Mouse (Mus musculus) forebrain, embryonic 13.5 days (tissue): ENCODE measurements at regions not wholly inside any gene's neighbourhood (a gene's known extent, or its start where the extent isn't known, plus 50 kb on each side); places are given as distances from the start of the nearest gene placed in this dataset.

Source experiments
- ATAC-seq: fragments of 200-750 bp; cut with Nextera tagmentation; 2 replicates; pipeline ENCODE4 v1.8.0; 2017
- H3K27ac ChIP-seq: fragments of 300-500 bp; sonication (generic); 2 replicates; pipeline ENCODE4 v1.5.1; 2015; ENCODE audit warnings: inconsistent platforms, mild to moderate bottlenecking, moderate library complexity
- H3K27me3 ChIP-seq: fragments of 300-500 bp; sonication (generic); 2 replicates; pipeline ENCODE4 v1.6.1; 2015; ENCODE audit warnings: mild to moderate bottlenecking, inconsistent platforms
- H3K36me3 ChIP-seq: fragments of 300-500 bp; sonication (generic); 2 replicates; pipeline ENCODE4 v1.6.1; 2015; ENCODE audit warnings: mild to moderate bottlenecking, inconsistent platforms; ENCODE audit not compliant: poor library complexity, severe bottlenecking
- H3K4me1 ChIP-seq: fragments of 300-500 bp; sonication (generic); 2 replicates; pipeline ENCODE4 v1.6.1; 2015; ENCODE audit warnings: inconsistent platforms
- H3K4me2 ChIP-seq: fragments of 300-500 bp; sonication (generic); 2 replicates; pipeline ENCODE4 v1.6.1; 2015; ENCODE audit warnings: inconsistent platforms, mild to moderate bottlenecking, moderate library complexity
- H3K4me3 ChIP-seq: fragments of 300-500 bp; sonication (generic); 2 replicates; pipeline ENCODE4 v1.5.1; 2015; ENCODE audit warnings: mild to moderate bottlenecking, inconsistent platforms
- H3K9ac ChIP-seq: fragments of 300-500 bp; sonication (generic); 2 replicates; pipeline ENCODE4 v1.6.1; 2015; ENCODE audit warnings: mild to moderate bottlenecking, inconsistent platforms
- H3K9me3 ChIP-seq: fragments of 300-500 bp; sonication (generic); replicated peaks from 2 replicates; pipeline ENCODE4 v1.6.1; 2016; ENCODE audit warnings: inconsistent platforms
- WGBS: fragments of 180-500 bp; shearing (Covaris S2); methylation state at CpG from one replicate; pipeline ENCODE4 v1.1.7; 2015; 5-methylcytosine and 5-hydroxymethylcytosine counted together

DNA sequence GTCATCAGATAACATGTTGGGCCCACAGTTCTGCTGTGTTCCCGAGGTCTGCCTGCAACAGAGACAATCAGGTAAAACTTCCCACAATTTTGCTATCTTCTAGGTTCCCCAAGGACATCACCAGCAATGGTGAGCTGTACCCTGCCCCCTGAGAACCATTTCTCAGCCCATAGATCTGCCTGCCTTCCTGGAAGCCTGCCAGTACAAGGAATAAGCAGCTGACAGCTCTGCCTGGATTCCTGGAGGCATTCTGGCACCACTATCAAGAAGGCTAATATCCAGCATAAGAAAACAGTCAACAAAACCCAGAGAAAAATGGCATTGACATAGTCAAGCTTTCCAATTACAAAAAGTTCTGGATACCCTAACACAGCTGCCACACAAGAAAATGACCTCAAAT, 774.2 kb upstream of the Ppp6c start:
- Histone ChIP-seq H3K27ac (no peak overlapping the region), H3K27me3 (no peaks in the 10 kb centered on the region), H3K9ac (no peak overlapping the region), H3K4me2 (no peak overlapping the region), H3K4me3 (no peak overlapping the region), H3K9me3 (no peaks in the 10 kb centered on the region), H3K36me3 (no peaks in the 10 kb centered on the region), H3K4me1 (no peaks in the 10 kb centered on the region)
- ATAC-seq = peak; percentile 43; the same call in 1 of the 2 replicates
- 57% methylated on average over 1 of the region's 1 CpGs for WGBS
